Mouse (Mus musculus) small intestine, adult 2 months (tissue): ENCODE measurements around the gene Adamts7.

Experiments used
- CTCF ChIP-seq: fragments of 200-500 bp; IDR thresholded peaks from 2 replicates; pipeline ENCODE4 v1.5.1; 2012; ENCODE audit warnings: low read depth, mild to moderate bottlenecking, control low read depth, inconsistent platforms, low read length, moderate library complexity, mixed read lengths; ENCODE audit not compliant: insufficient replicate concordance, insufficient read length; ENCODE audit errors: extremely low read depth
- POLR2A ChIP-seq: fragments of 200-500 bp; IDR thresholded peaks from 2 replicates; pipeline ENCODE4 v1.6.1; 2012; ENCODE audit warnings: low read depth, mild to moderate bottlenecking, control low read depth, inconsistent platforms, low read length, moderate library complexity

DNA sequence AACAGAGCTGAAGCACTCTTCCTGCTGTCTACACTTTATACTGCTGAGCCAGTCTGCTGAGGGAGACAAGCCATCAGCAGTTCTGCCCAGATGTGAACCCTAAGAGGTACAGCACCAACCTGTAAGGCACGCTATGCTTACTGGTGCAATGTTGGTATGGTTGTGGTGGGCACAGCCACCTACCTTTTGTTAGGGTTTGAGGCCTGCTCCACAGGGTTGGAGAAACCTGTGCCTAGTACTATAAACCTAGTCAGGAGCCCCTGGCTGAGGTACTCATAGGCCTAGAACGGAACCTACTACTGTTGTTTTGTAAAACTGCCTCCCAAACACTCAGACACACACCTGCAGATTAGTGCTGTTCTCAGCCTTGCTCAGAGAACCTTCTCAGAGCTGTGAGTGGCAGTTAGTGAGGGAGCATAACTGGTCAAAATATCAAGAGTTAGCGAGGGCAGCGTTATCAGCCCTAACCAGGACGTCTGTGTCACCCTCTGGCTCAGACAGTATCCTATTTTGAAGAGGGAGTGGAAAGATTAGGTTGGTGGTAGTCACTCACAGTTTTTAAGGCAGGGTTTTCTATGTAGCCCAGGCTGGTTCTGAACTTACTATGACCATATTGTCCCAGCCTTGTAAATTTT lies 87.4 kb downstream of the Adamts7 start:
- TF ChIP-seq CTCF (no peak), POLR2A (no peak)
